Mouse (Mus musculus) E14TG2a.4 (cell line): Measurements from ENCODE around the gene Ankef1.

Experiments used
- H3K27me3 ChIP-seq: 2 replicates; pipeline ENCODE4 v1.6.1; 2014; ENCODE audit warnings: low read length, control low read depth; ENCODE audit not compliant: insufficient read depth
- H3K36me3 ChIP-seq: 2 replicates; pipeline ENCODE4 v1.6.1; 2014; ENCODE audit warnings: low read length, control low read depth; ENCODE audit not compliant: insufficient read depth
- H3K4me1 ChIP-seq: replicated peaks from 2 replicates; pipeline ENCODE4 v1.6.1; 2014; ENCODE audit warnings: low read depth, low read length, control low read depth
- H3K4me3 ChIP-seq: replicated peaks from 2 replicates; pipeline ENCODE4 v1.5.1; 2014; ENCODE audit warnings: mild to moderate bottlenecking, low read length
- H3K9me3 ChIP-seq: 2 replicates; pipeline ENCODE4 v1.6.1; 2014; ENCODE audit warnings: low read length, control low read depth
- CTCF ChIP-seq: conservative IDR thresholded peaks from 2 replicates; pipeline ENCODE4 v1.5.1; 2014; ENCODE audit warnings: low read length
- NANOG ChIP-seq: IDR thresholded peaks from 2 replicates; pipeline ENCODE4 v1.6.1; 2014; ENCODE audit warnings: borderline replicate concordance, low read length, mixed read lengths
- POU5F1 ChIP-seq: IDR thresholded peaks from 2 replicates; pipeline ENCODE4 v1.6.1; 2014; ENCODE audit warnings: low read length, borderline replicate concordance

Ankef1 gene

GRCm38 (mm10) chr2:136485815-136486619 is 15.7 kb upstream of the Ankef1 start:
- Histone ChIP-seq H3K4me3 (no peak overlapping the region), H3K9me3 (no peaks in the 10 kb centered on the region), H3K4me1 (no peaks in the 10 kb centered on the region), H3K27me3 (0 out of 2 replicates have a peak, but pooled peaks cover 4% of the 10 kb centered on the region), H3K36me3 (no peaks in the 10 kb centered on the region)
- TF ChIP-seq CTCF (peak; percentile 10; the same call in 1 of the 2 replicates), NANOG (no peak)

- Histone ChIP-seq H3K4me1 (no peaks in the 10 kb centered on the region), H3K4me3 (no peak overlapping the region), H3K27me3 (0 out of 2 replicates have a peak, but pooled peaks cover 4% of the 10 kb centered on the region), H3K36me3 (no peaks in the 10 kb centered on the region), H3K9me3 (no peaks in the 10 kb centered on the region)
- TF ChIP-seq CTCF (no peak), NANOG (no peak), POU5F1 (no peak)
Observed at GRCm38 (mm10) chr2:136486986-136487385, 14.7 kb upstream of the Ankef1 start.

GRCm38 (mm10) chr2:136511073-136511472 is 9.4 kb downstream of the Ankef1 start:
- TF ChIP-seq POU5F1 (no peak), NANOG (peak; percentile 99), CTCF (no peak)
- Histone ChIP-seq H3K4me3 (no peak overlapping the region), H3K9me3 (no peaks in the 10 kb centered on the region), H3K27me3 (peaks cover 29% of the 10 kb centered on the region), H3K36me3 (no peaks in the 10 kb centered on the region), H3K4me1 (peaks cover 17% of the 10 kb centered on the region)

- no peaks in the 10 kb centered on the region for H3K9me3 ChIP-seq
- H3K36me3 ChIP-seq = no peaks in the 10 kb centered on the region
- H3K4me1 ChIP-seq = peaks cover 17% of the 10 kb centered on the region
- no peak overlapping the region for H3K4me3 ChIP-seq
- peaks cover 29% of the 10 kb centered on the region for H3K27me3 ChIP-seq
- no peak for TF ChIP-seq NANOG
- TF ChIP-seq CTCF = no peak
- TF ChIP-seq POU5F1 = no peak
Observed at GRCm38 (mm10) chr2:136511756-136512155, 10.0 kb downstream of the Ankef1 start.

- H3K27me3 ChIP-seq = peaks cover 26% of the 10 kb centered on the region
- H3K36me3 ChIP-seq = no peaks in the 10 kb centered on the region
- no peaks in the 10 kb centered on the region for H3K9me3 ChIP-seq
- no peak overlapping the region for H3K4me3 ChIP-seq
- H3K4me1 ChIP-seq = peaks cover 17% of the 10 kb centered on the region
- no peak for TF ChIP-seq NANOG
- TF ChIP-seq POU5F1 = no peak
- no peak for TF ChIP-seq CTCF
Observed at GRCm38 (mm10) chr2:136512802-136513201, 11.1 kb downstream of the Ankef1 start.

GRCm38 (mm10) chr2:136513806-136514205 is 12.1 kb downstream of the Ankef1 start:
- H3K36me3 ChIP-seq = no peaks in the 10 kb centered on the region
- no peak overlapping the region for H3K4me3 ChIP-seq
- peaks cover 24% of the 10 kb centered on the region for H3K27me3 ChIP-seq
- H3K9me3 ChIP-seq = no peaks in the 10 kb centered on the region
- peaks cover 17% of the 10 kb centered on the region for H3K4me1 ChIP-seq
- TF ChIP-seq POU5F1 (no peak), NANOG (no peak), CTCF (no peak)

- TF ChIP-seq POU5F1 = no peak
- no peak for TF ChIP-seq CTCF
- TF ChIP-seq NANOG = no peak
- Histone ChIP-seq H3K9me3 (no peaks in the 10 kb centered on the region), H3K27me3 (peaks cover 21% of the 10 kb centered on the region)
Observed at GRCm38 (mm10) chr2:136515501-136515900, 13.8 kb downstream of the Ankef1 start.

GRCm38 (mm10) chr2:136528937-136529336 is 27.2 kb downstream of the Ankef1 start:
- TF ChIP-seq CTCF (no peak), POU5F1 (no peak), NANOG (no peak)
- Histone ChIP-seq H3K27me3 (no peaks in the 10 kb centered on the region; the same call in 1 of the 2 replicates), H3K36me3 (no peaks in the 10 kb centered on the region)

More at GRCm38 (mm10) chr2:136515501-136515900, 13.8 kb downstream of the Ankef1 start:
- H3K4me1 ChIP-seq = peaks cover 17% of the 10 kb centered on the region
- no peaks in the 10 kb centered on the region for H3K36me3 ChIP-seq
- H3K4me3 ChIP-seq = no peak overlapping the region

GRCm38 (mm10) chr2:136532033-136532432 is 30.3 kb downstream of the Ankef1 start:
- H3K27me3 ChIP-seq = peaks cover 8% of the 10 kb centered on the region
- no peaks in the 10 kb centered on the region for H3K36me3 ChIP-seq
- no peaks in the 10 kb centered on the region for H3K9me3 ChIP-seq
- TF ChIP-seq CTCF (no peak), NANOG (no peak), POU5F1 (no peak)
- peak overlapping the region; percentile 74 for H3K4me3 ChIP-seq
- H3K4me1 ChIP-seq = no peaks in the 10 kb centered on the region

More at GRCm38 (mm10) chr2:136528937-136529336, 27.2 kb downstream of the Ankef1 start:
- Histone ChIP-seq H3K4me1 (no peaks in the 10 kb centered on the region), H3K9me3 (no peaks in the 10 kb centered on the region), H3K4me3 (no peak overlapping the region)
